Mouse (Mus musculus) left cerebral cortex, adult 18-20 months (tissue): ENCODE results near the gene Sub1. TPM values are rescaled to one million over a fixed set of nuclear protein-coding genes. Genes with fewer than 3 reads are reported as not detected.
A peak's percentile ranks its signal among the peaks of the same experiment; 100 is the strongest.

Source experiments
- DNase-seq, 2 experiments: peaks; one replicate each; pipeline ENCODE4 v3.0.0; 2021 to 2022; ENCODE audit warnings: low spot score in 2 of 2, mixed read lengths in 1 of 2
- total RNA-seq, 2 experiments: library from RNA; stranded (reverse); gene quantifications; 2 replicates each; pipeline ENCODE4 v1.2.3; 2021

Sub1 gene
- total RNA-seq, 2 experiments from 2014 or later, result 299 to 323 TPM

- DNase-seq, result no peak
Measured at GRCm38 (mm10) chr15:11968851-11969250, 27.9 kb downstream of the Sub1 start.

GRCm38 (mm10) chr15:11966367-11966766 is 30.4 kb downstream of the Sub1 start:
- peak; percentile 26 to 70 for DNase-seq

GRCm38 (mm10) chr15:11965201-11965845 is 31.5 kb downstream of the Sub1 start:
- no peak for DNase-seq

GRCm38 (mm10) chr15:11963791-11964525 is 32.8 kb downstream of the Sub1 start:
- DNase-seq, result no peak

- DNase-seq, result no peak
Measured at GRCm38 (mm10) chr15:11959716-11960115, 37.1 kb downstream of the Sub1 start.

- no peak for DNase-seq
Measured at GRCm38 (mm10) chr15:11956129-11956528, 40.7 kb downstream of the Sub1 start.

- DNase-seq, result no peak
Measured at GRCm38 (mm10) chr15:11954190-11954589, 42.6 kb downstream of the Sub1 start.

GRCm38 (mm10) chr15:11952159-11952558 is 44.6 kb downstream of the Sub1 start:
- DNase-seq, result no peak

- DNase-seq, result no peak
Measured at GRCm38 (mm10) chr15:11951181-11951580, 45.6 kb downstream of the Sub1 start.

- no peak for DNase-seq
Measured at GRCm38 (mm10) chr15:11950144-11950543, 46.6 kb downstream of the Sub1 start.

GRCm38 (mm10) chr15:11949490-11949889 is 47.3 kb downstream of the Sub1 start:
- no peak for DNase-seq

- no peak for DNase-seq
Measured at GRCm38 (mm10) chr15:11940855-11941254, 55.9 kb downstream of the Sub1 start.

Other genes with a start within 250 kb of the Sub1 start
- gene Npr3, start 89.7 kb downstream of the Sub1 start, total RNA-seq, result 10 to 100 TPM; 11.4 to 13.1 TPM
- 100 to 1,000 TPM; 334 to 364 TPM for gene Zfr, start 120.8 kb upstream of the Sub1 start, total RNA-seq
- gene Mtmr12, start 208.0 kb upstream of the Sub1 start, total RNA-seq, result 10 to 100 TPM; 52.2 to 56.4 TPM